Mouse (Mus musculus) retina, postnatal 7 days (tissue): ENCODE results near the gene Gpr75.
A peak's percentile ranks its signal among the peaks of the same experiment; 100 is the strongest.

Experiments
- DNase-seq: peaks from one replicate; pipeline ENCODE4 v3.0.0-alpha.2; 2012; ENCODE audit warnings: low read depth, low spot score

Gene Gpr75

DNA sequence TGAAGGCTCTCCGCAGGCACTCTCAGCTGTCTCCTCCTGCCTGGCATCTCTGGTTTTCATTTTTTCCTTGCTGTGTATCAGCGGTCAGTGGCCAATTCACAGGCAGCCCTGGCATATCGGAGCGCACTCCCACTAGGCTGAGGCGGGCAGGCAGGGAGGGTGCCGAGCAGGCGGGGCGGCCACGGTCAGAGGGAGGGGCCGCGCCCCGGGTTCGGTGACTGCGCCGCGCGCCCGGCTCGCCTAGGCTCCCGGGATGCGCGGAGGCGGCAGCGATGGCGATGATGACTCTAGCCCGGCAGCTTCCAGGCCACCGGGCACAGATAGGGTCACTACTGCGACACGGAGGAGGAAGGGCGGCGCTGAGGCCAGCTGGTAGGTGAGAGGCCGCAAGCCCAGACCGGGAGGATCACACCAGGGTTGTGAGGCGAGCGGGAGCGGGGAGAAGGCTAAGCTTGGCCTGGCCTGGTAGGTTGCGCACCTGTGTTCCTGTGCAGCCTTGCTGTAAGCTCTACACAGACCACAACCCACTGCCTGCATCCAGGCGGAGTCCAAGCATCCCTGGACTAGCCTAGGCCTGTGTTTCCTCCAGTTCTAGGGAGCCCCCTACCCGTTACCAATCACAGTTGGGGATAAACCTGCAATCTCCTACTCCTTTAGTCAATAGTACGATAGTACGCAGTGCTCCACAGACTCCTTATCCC, at the start of gene Gpr75, which contains the start of gene Asb3:
Gpr75 (plus strand) TSS at position 188 of the 701 bp plus-strand sequence.
Asb3 (plus strand) TSS at position 246 of the 701 bp plus-strand sequence.
- DNase-seq: peak; percentile 32

- DNase-seq: no peak
Measured at GRCm38 (mm10) chr11:30838793-30839192, 46.4 kb upstream of the Gpr75 start.

DNA sequence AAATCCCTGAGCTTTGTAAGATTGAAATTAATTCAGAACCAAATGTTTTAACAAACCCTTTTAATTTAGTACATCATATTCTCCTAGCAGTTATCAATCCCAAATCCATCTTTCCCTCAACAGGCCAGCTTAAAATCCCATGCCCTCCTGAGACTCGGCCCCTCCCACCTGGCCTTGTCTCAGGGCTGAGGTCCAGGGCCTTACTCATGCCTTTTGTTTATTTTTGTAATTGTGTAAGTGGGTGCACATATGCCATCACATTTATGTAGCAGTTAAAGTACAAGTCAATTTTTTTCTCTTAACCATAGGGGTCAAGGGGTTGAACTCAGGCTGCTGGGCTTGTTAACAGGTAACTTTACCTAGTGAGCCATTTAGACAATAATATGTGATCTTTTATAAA, 40.8 kb upstream of the Gpr75 start:
- DNase-seq: no peak

DNA sequence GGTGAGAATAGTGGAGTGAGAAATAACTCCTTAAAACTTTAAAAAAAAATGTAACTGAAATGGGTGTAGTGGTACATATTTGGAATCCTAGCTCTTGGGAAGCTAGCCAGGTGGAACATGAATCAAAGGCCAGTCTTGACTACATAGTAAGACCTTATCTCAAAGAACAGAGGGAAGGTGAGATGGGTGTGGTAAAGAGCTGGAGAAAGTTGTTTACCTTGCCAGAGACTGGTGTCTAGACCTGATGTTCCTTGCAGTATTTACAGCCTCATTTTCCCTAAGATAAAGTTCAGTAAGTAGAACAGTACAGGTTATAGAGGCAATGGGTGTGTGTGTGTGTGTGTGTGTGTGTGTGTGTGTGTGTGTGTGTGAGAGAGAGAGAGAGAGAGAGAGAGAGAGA, 12.7 kb upstream of the Gpr75 start:
- no peak for DNase-seq

DNA sequence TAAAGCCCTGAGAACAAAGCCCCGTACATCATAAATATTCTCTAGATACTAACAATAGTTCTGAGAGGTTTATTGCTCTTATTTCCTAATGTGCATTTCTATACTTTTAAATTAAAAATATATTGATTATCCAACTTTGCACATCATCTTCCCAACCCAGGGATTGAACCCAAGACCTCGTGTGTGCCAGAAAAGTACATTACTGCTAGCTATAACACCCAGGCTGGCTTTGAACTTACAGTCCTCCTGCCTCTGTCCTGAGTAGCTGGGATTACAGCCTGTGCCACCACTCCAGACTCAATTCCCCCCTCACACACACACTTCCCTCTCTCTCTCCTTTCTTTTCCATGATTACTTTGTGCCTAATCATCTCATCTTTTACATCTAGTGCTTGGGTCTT, 3.0 kb downstream of the Gpr75 start:
- no peak for DNase-seq

- DNase-seq: no peak
Measured at GRCm38 (mm10) chr11:30896201-30896600, 11.0 kb downstream of the Gpr75 start.

DNA sequence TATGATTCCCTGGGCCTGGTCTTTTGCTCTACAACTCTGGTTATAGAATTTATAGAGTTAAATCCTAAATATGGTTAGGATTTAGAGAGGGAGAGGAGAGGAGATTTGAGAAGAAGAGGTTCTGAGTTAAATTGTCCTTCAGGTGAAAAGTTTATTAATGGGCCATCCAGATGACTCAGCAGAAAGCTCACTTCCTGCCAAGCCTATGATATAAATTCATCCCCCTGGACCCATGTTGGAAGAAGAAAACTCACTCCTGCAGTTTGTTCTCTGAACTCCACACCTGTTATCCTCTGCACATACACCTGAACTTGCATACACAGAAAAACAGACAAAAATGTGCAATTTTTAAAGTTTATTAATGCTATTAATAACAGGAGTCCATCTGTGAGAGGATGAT, 14.2 kb downstream of the Gpr75 start:
- no peak for DNase-seq

DNA sequence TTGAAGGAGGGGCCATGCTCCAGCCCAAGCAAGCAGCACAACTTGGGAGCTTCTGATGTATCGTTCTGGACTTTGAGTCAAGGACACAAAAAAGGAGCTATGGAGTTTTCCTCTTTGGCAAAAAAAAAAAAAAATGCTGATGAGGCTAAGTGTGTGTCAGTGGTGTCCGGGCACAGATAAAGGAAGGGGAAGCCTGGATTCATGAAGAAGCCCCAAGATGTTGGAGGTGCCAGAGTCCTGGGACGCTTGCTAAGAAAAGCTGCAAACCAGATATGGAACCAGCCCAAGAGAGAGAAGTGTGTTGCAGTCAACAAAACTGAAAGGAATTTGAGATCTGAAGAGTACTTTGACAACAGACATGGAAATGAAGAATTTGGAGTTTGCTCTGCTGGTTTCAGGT, 27.2 kb downstream of the Gpr75 start:
- DNase-seq: no peak

GRCm38 (mm10) chr11:30920641-30921040, 35.5 kb downstream of the Gpr75 start:
- no peak for DNase-seq

GRCm38 (mm10) chr11:30923283-30923682, 38.1 kb downstream of the Gpr75 start:
- no peak for DNase-seq

DNA sequence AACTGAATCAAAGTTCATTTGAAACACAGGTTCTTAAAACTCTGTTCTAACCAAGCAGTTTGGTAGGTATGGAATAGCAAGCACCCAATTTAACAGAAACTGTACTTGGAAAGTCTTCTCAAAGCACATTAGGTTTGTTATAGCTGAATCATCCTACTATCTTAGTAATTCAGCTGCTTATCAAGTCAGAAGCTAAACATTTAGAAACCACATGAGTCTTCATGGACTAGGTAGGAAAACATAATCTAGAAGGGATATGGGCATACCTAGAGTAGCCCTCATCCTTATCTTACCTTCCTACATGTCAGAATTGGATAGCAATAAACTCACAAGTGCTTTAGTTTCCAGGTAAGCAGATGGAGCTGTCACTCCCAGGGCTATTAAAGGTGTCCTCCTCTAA, 42.9 kb downstream of the Gpr75 start:
- DNase-seq: no peak

DNA sequence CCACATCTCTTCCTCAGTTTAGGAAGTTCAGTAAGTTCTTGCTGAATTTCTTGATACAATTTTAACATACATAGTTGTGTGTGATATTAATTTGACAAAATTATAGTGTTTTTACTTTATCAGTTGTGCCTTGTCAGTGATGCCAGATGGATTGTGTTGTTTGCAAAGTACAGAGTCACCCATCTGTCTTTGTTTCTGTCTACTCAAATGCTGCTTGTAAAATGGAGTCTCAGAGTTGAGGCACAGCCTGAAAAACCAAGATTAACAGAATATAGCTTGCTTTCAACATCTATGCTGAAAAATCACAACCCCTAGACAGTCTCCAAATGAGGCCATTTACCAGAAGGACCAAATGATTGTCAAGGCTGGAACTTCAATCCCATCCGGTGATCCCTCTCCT, 43.3 kb downstream of the Gpr75 start:
- no peak for DNase-seq
